Mouse (Mus musculus): ENCODE data around the gene 1700017N19Rik. TPM values are rescaled to one million over a fixed set of nuclear protein-coding genes. Genes with fewer than 3 reads are reported as not detected.

The 1700017N19Rik gene
- polyA plus RNA-seq (2014; fragmentation: Illumina TruSeq; extraction: RNeasy Lipid Tissue Mini Kit (QIAGEN cat#74804); ENCODE audit: low read depth, low replicate concordance), result 2.3 TPM

DNA sequence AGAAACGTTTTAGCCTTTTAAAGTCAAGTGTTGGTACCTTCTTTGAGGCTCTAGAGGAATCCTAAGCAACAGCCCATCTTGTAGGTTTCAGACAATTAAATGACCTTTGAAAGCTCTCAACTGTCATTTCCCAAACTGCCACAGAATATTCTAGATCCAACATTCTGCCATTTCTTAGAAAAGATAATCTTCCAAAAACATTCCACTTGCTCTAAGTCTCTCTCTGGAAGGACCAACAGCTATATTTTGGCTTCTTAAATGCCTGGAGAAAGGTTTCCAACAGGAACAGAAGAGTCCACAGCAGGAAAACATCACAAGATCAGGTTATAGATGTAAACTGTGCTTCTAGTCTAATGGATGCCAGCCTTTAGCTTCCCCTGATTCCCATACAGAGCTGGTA is at the start of gene 1700017N19Rik, which contains the start of gene 4930430F08Rik:
TSS of gene 1700017N19Rik (plus strand) at position 162 of the 400 bp plus-strand sequence.
TSS of gene 4930430F08Rik (minus strand) at position 101 of the 400 bp plus-strand sequence.

Other genes with a start within 250 kb of the 1700017N19Rik start
- not detected for gene Gm4302, start 249.6 kb upstream of the 1700017N19Rik start, polyA plus RNA-seq (2014; fragmentation: Illumina TruSeq; extraction: RNeasy Lipid Tissue Mini Kit (QIAGEN cat#74804); ENCODE audit: low read depth, low replicate concordance)
- gene Gm4303, start 244.5 kb upstream of the 1700017N19Rik start, polyA plus RNA-seq (2014; fragmentation: Illumina TruSeq; extraction: RNeasy Lipid Tissue Mini Kit (QIAGEN cat#74804); ENCODE audit: low read depth, low replicate concordance), result not detected
- not detected for gene Gm4305, start 239.4 kb upstream of the 1700017N19Rik start, polyA plus RNA-seq (2014; fragmentation: Illumina TruSeq; extraction: RNeasy Lipid Tissue Mini Kit (QIAGEN cat#74804); ENCODE audit: low read depth, low replicate concordance)
- not detected for gene Gm4307, start 229.1 kb upstream of the 1700017N19Rik start, polyA plus RNA-seq (2014; fragmentation: Illumina TruSeq; extraction: RNeasy Lipid Tissue Mini Kit (QIAGEN cat#74804); ENCODE audit: low read depth, low replicate concordance)
- gene Gm4312, start 207.9 kb upstream of the 1700017N19Rik start, polyA plus RNA-seq (2014; fragmentation: Illumina TruSeq; extraction: RNeasy Lipid Tissue Mini Kit (QIAGEN cat#74804); ENCODE audit: low read depth, low replicate concordance), result not detected
- 10.1 TPM for gene Tmtc3, start 103.1 kb upstream of the 1700017N19Rik start, polyA plus RNA-seq (2014; fragmentation: Illumina TruSeq; extraction: RNeasy Lipid Tissue Mini Kit (QIAGEN cat#74804); ENCODE audit: low read depth, low replicate concordance)
- gene Cep290, start 102.9 kb upstream of the 1700017N19Rik start, polyA plus RNA-seq (2014; fragmentation: Illumina TruSeq; extraction: RNeasy Lipid Tissue Mini Kit (QIAGEN cat#74804); ENCODE audit: low read depth, low replicate concordance), result 7.2 TPM
- 9.9 TPM for gene 4930430F08Rik, start 61 bp upstream of the 1700017N19Rik start, polyA plus RNA-seq (2014; fragmentation: Illumina TruSeq; extraction: RNeasy Lipid Tissue Mini Kit (QIAGEN cat#74804); ENCODE audit: low read depth, low replicate concordance)

Measured in adipose tissue, adult 10 weeks (tissue).